Mouse (Mus musculus) CH12.LX (cell line): ENCODE results near the gene Clstn1. TPM values are rescaled to one million over a fixed set of nuclear protein-coding genes. Genes with fewer than 3 reads are reported as not detected.
A peak's percentile ranks its signal among the peaks of the same experiment; 100 is the strongest.

Source experiments
- DNase-seq: peaks from one replicate; pipeline ENCODE4 v3.0.0-alpha.2; 2013; ENCODE audit errors: extremely low read depth
- H3K27ac ChIP-seq: 2 replicates; pipeline ENCODE4 v1.5.1; 2012; ENCODE audit warnings: low read depth, mild to moderate bottlenecking, control low read depth, moderate library complexity; ENCODE audit not compliant: insufficient read depth
- H3K27me3 ChIP-seq: replicated peaks from 2 replicates; pipeline ENCODE3; 2012; ENCODE audit warnings: inconsistent platforms
- H3K36me3 ChIP-seq, 2 experiments: replicated peaks in 1 of 2; 2 replicates each; pipeline versions ENCODE3 to v1.6.1; 2012; ENCODE audit warnings: inconsistent platforms in 1 of 2, low read length in 1 of 2, mild to moderate bottlenecking in 1 of 2, mixed read lengths in 1 of 2, moderate library complexity in 1 of 2; ENCODE audit not compliant: control insufficient read depth in 1 of 2, insufficient read depth in 1 of 2
- H3K4me1 ChIP-seq, 2 experiments: 2 replicates each; pipeline ENCODE4 v1.6.1; 2012; ENCODE audit warnings: inconsistent platforms in 1 of 2, moderate library complexity in 1 of 2; ENCODE audit not compliant: insufficient read depth in 2 of 2, control insufficient read depth in 1 of 2
- H3K4me2 ChIP-seq: 2 replicates; pipeline ENCODE4 v1.6.1; 2012; ENCODE audit warnings: low read depth, mild to moderate bottlenecking, control low read depth; ENCODE audit not compliant: poor library complexity, insufficient read depth, severe bottlenecking
- H3K4me3 ChIP-seq, 3 experiments: fragments of 150-350 bp in 1 of 3; sonication (generic) in 1 of 3; replicated peaks in 1 of 3; 2 replicates each; pipeline versions ENCODE3 to v1.5.1; 2011 to 2012; ENCODE audit warnings: low read depth in 2 of 3, low read length in 2 of 3, mild to moderate bottlenecking in 2 of 3, moderate library complexity in 2 of 3, control low read depth in 1 of 3, improper control_type of control experiment in 1 of 3, inconsistent platforms in 1 of 3, mixed read lengths in 1 of 3; ENCODE audit not compliant: poor library complexity in 1 of 3
- H3K79me2 ChIP-seq: replicated peaks from 2 replicates; pipeline ENCODE4 v1.6.1; 2012; ENCODE audit warnings: mild to moderate bottlenecking, moderate library complexity; ENCODE audit not compliant: control insufficient read depth, poor library complexity, insufficient read depth, severe bottlenecking; ENCODE audit errors: extremely low read depth
- H3K9ac ChIP-seq: 2 replicates; pipeline ENCODE4 v1.6.1; 2012; ENCODE audit warnings: low read depth, mild to moderate bottlenecking, control low read depth, moderate library complexity; ENCODE audit not compliant: insufficient read depth
- H3K9me3 ChIP-seq: replicated peaks from 2 replicates; pipeline ENCODE3; 2012; ENCODE audit warnings: low read length, inconsistent platforms, mixed read lengths
- BHLHE40 ChIP-seq: IDR thresholded peaks from 2 replicates; pipeline ENCODE4 v1.6.1; 2011; ENCODE audit warnings: mild to moderate bottlenecking, low read depth, low read length, improper control_type of control experiment
- CHD2 ChIP-seq: IDR thresholded peaks from 2 replicates; pipeline ENCODE4 v1.6.1; 2011; ENCODE audit warnings: low read length, improper control_type of control experiment
- HCFC1 ChIP-seq: IDR thresholded peaks from 2 replicates; pipeline ENCODE4 v1.6.1; 2012; ENCODE audit warnings: low read depth, mild to moderate bottlenecking, inconsistent platforms, low read length, improper control_type of control experiment
- JUN ChIP-seq: IDR thresholded peaks from 2 replicates; pipeline ENCODE4 v1.6.1; 2011; ENCODE audit warnings: low read depth, mild to moderate bottlenecking, low read length, improper control_type of control experiment, moderate library complexity; ENCODE audit not compliant: insufficient read depth
- JUND ChIP-seq: conservative IDR thresholded peaks from 2 replicates; pipeline ENCODE4 v1.6.1; 2011; ENCODE audit warnings: low read depth, low read length, improper control_type of control experiment
- MAFK ChIP-seq: IDR thresholded peaks from 2 replicates; pipeline ENCODE4 v1.6.1; 2011; ENCODE audit warnings: low read length, improper control_type of control experiment; ENCODE audit not compliant: insufficient replicate concordance
- MYC ChIP-seq: IDR thresholded peaks from 2 replicates; pipeline ENCODE4 v1.6.1; 2011; ENCODE audit warnings: low read depth, mild to moderate bottlenecking, improper control_type of control experiment, low read length
- NELFE ChIP-seq: IDR thresholded peaks from 2 replicates; pipeline ENCODE4 v1.6.1; 2011; ENCODE audit warnings: low read depth, low read length, improper control_type of control experiment
- PAX5 ChIP-seq: IDR thresholded peaks from 2 replicates; pipeline ENCODE4 v1.6.1; 2012; ENCODE audit warnings: low read length, inconsistent platforms, mixed read lengths
- POLR2A ChIP-seq: IDR thresholded peaks from 2 replicates; pipeline ENCODE4 v1.6.1; 2011; ENCODE audit warnings: low read depth, mild to moderate bottlenecking, improper control_type of control experiment, low read length
- POLR2AphosphoS2 ChIP-seq: IDR thresholded peaks from 2 replicates; pipeline ENCODE4 v1.6.1; 2011; ENCODE audit warnings: low read depth, low read length, improper control_type of control experiment
- RAD21 ChIP-seq: IDR thresholded peaks from 2 replicates; pipeline ENCODE4 v1.6.1; 2011; ENCODE audit warnings: low read depth, mild to moderate bottlenecking, low read length, improper control_type of control experiment, moderate library complexity
- SMC3 ChIP-seq: IDR thresholded peaks from 2 replicates; pipeline ENCODE4 v1.6.1; 2011; ENCODE audit warnings: low read depth, low read length, improper control_type of control experiment
- ZC3H11A ChIP-seq: IDR thresholded peaks from 2 replicates; pipeline ENCODE4 v1.6.1; 2012; ENCODE audit warnings: low read depth, mild to moderate bottlenecking, inconsistent platforms, low read length, improper control_type of control experiment
- ZKSCAN1 ChIP-seq: IDR thresholded peaks from 2 replicates; pipeline ENCODE4 v1.6.1; 2012; ENCODE audit warnings: low read depth, inconsistent platforms, low read length, improper control_type of control experiment, borderline replicate concordance
- ZMIZ1 ChIP-seq: IDR thresholded peaks from 2 replicates; pipeline ENCODE4 v1.6.1; 2012; ENCODE audit warnings: low read depth, mild to moderate bottlenecking, inconsistent platforms, low read length, improper control_type of control experiment
- ZNF384 ChIP-seq: IDR thresholded peaks from 2 replicates; pipeline ENCODE4 v1.6.1; 2012; ENCODE audit warnings: low read depth, low read length, improper control_type of control experiment, inconsistent platforms
- dilution Hi-C: fragments of 300-500 bp; cut with MboI; formaldehyde crosslinking; loops from 2 replicates; pipeline ENCODE4 v1.14.3; 2020; ENCODE audit warnings: low sequenced_read_pairs; ENCODE audit not compliant: extremely low pct_unique_long_range_greater_than_20kb, extremely low pct_ligation_motif_present
- in situ Hi-C: fragments of 300-500 bp; cut with MboI; formaldehyde crosslinking; loops from 3 replicates; pipeline ENCODE4 v1.14.3; 2019; ENCODE audit warnings: low sequenced_read_pairs, low pct_ligation_motif_present, low pct_unique_long_range_greater_than_20kb, mixed read lengths
- polyA plus RNA-seq: library from polyadenylated mRNA; unstranded; fragments of >175 nt; gene quantifications from 2 replicates; pipeline ENCODE4 v1.2.1, GENCODE M21; 2012; ENCODE audit warnings: low read depth; ENCODE audit not compliant: insufficient read length
- total RNA-seq, 2 experiments: library from RNA; depleted of rRNA; stranded (reverse); fragments of 300-350 nt in 1 of 2; fragments of >200 nt in 1 of 2; gene quantifications; 2 replicates each; pipeline ENCODE4 v1.2.3; 2012 to 2014

Gene Clstn1
- total and polyA plus RNA-seq, 3 experiments, result 26.4 to 53.1 (median 35.2) TPM

DNA sequence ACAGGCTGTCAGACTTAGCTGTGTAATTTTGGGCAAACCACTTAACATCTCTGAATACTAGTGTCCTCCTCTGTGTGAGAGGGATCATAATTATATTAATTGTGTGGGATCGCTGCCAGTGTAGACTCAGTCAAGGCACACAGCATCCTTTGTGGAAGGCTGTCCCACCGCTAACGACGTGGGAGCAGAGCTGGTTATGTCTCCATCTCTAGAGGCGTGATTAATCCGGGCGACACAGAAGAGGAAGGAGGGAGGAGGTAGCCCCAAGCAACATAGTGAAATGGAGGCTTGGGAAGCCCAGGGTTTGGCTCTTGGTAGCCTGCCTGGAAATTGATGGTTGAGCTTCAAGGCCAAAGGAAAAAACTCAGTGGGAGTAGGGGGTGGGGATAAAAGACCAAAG lies 7.4 kb upstream of the Clstn1 start:
- DNase-seq, result no peak
- no peak overlapping the region for H3K9ac ChIP-seq
- no peak for TF ChIP-seq JUND
- no peak for TF ChIP-seq MYC
- TF ChIP-seq ZMIZ1, result no peak
- no peak for TF ChIP-seq SMC3
- no peak for TF ChIP-seq NELFE
- no peak for TF ChIP-seq RAD21
- TF ChIP-seq ZC3H11A, result no peak
- no peak for TF ChIP-seq MAFK
- no peak for TF ChIP-seq POLR2AphosphoS2
- no peaks in the 10 kb centered on the region for H3K79me2 ChIP-seq
- H3K9me3 ChIP-seq, result no peaks in the 10 kb centered on the region
- no peaks in the 10 kb centered on the region for H3K36me3 ChIP-seq
- H3K4me2 ChIP-seq, result no peak overlapping the region
- peaks cover 17% of the 10 kb centered on the region for H3K27me3 ChIP-seq
- dilution Hi-C loops (no loop called here), in situ Hi-C loops (no loop called here)
- H3K4me1 ChIP-seq, result peaks cover 3 to 10% of the 10 kb centered on the region in 2 experiments; a peak in 2 of 4 replicates
- H3K4me3 ChIP-seq, result no peak overlapping the region
- H3K27ac ChIP-seq, result no peak overlapping the region

DNA sequence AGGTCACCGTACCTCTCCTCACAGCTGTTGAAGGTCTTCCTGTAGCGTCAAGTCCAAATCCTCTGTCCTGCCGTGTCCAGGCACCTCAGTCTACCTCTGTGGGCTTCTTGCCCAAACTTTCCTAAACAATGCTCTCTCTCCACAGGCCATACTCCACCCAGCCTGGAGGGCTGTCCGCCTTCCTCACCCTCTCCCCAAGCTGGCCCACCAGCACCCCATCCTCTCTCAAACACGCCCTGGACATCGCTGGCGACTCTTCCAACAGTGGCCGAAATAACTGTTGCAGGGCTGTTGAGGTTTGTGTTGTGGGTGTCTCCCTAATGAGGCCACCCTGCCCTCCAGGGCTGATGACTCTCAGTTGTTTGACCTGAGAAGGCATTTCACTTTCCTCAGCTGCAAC lies 1.0 kb upstream of the Clstn1 start:
- H3K4me2 ChIP-seq, result no peak overlapping the region
- DNase-seq, result no peak
- TF ChIP-seq CHD2, result no peak
- peaks cover 15% of the 10 kb centered on the region in 2 experiments for H3K4me1 ChIP-seq
- peaks cover 10% of the 10 kb centered on the region for H3K79me2 ChIP-seq
- H3K9me3 ChIP-seq, result no peaks in the 10 kb centered on the region
- dilution Hi-C loops, result no loop called here
- H3K27me3 ChIP-seq, result peaks cover 30% of the 10 kb centered on the region
- no peak overlapping the region for H3K9ac ChIP-seq
- in situ Hi-C loops, result no loop called here
- H3K27ac ChIP-seq, result no peak overlapping the region
- no peak overlapping the region for H3K4me3 ChIP-seq
- no peaks in the 10 kb centered on the region for H3K36me3 ChIP-seq

DNA sequence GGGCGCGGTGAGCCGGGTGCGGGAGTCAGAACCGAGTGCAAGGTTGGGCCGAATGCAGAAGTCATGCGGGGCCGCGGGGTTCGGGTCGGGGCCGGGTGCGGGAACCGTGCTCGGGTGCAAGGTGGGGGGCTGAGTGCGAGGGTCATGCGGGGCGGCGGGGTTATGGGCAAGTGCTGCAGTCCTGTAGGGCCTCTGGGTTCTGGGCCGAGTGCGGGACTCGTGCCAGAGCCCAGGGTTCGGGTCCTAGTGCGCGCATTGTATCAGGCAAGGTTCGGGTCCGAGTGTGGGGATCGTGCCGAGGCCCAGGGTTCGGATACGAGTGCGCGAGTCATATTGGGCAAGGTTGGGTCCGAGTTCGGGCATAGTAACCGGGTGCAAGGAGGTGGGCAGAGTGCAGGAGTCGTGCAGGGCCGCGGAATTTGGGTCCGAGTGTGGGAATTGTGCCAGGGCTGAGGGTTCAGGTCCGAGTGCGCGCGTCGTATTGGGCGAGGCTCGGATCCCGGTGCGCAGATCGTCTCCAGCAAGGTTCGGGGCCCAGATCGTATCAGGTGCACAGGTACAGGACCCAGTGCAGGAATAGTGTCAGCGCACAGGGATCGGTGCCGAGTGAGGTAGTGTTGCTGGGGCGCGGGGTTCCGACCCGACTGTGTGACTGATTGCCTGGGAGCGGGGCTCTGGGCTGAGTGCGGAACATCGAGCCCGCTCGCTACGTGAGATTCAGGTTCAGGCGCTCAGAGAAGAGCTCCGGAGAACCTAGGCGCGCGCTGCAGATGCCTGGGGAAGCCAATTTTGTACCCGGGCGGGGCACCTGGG lies 721 bp downstream of the Clstn1 start:
- no peaks in the 10 kb centered on the region for H3K9me3 ChIP-seq
- peaks cover 0 to 1% of the 10 kb centered on the region in 2 experiments for H3K36me3 ChIP-seq
- no peak overlapping the region for H3K27ac ChIP-seq
- peak overlapping the region; percentile 63 for H3K4me2 ChIP-seq
- in situ Hi-C loops (no loop called here), dilution Hi-C loops (no loop called here)
- peaks cover 26% of the 10 kb centered on the region for H3K27me3 ChIP-seq
- H3K4me1 ChIP-seq, result peaks cover 15% of the 10 kb centered on the region in 2 experiments
- DNase-seq, result no peak
- H3K79me2 ChIP-seq, result peaks cover 10% of the 10 kb centered on the region
- H3K9ac ChIP-seq, result peak overlapping the region; percentile 70
- H3K4me3 ChIP-seq, result peak overlapping the region; percentile 68 to 81 (median 70)
- TF ChIP-seq JUN, result no peak
- TF ChIP-seq BHLHE40, result no peak
- no peak for TF ChIP-seq POLR2A
- TF ChIP-seq MAFK, result no peak
- TF ChIP-seq ZMIZ1, result no peak
- TF ChIP-seq HCFC1, result no peak
- TF ChIP-seq SMC3, result no peak
- TF ChIP-seq ZNF384, result no peak
- TF ChIP-seq PAX5, result no peak
- no peak for TF ChIP-seq RAD21
- no peak for TF ChIP-seq ZKSCAN1
